Mouse (Mus musculus): ENCODE data around the gene Kif13a. TPM values are rescaled to one million over a fixed set of nuclear protein-coding genes. Genes with fewer than 3 reads are reported as not detected.

The Kif13a gene
- polyA plus RNA-seq, 1 experiment from 2014 or later = 17.9 TPM

DNA sequence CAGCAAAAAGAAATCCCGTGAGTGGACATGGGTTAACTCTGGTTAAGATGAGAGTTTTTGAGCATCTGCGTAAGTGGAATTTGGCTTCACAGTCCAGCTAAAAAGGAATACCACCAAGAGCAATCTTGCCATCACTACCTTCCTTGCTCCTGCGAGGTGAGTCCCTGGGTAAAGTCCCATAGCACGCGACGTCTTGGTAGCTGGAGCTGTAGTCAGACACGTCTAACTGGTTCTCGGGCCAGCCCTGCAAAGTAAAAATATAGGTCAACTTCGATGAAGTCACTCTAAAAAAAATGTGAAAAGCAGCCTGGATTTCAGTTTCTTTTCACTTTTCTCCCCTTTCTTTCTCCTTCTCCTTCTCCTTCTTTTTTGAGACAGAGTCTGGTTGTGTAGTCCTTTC lies 166.5 kb downstream of the Kif13a start:
- Histone ChIP-seq H3K27me3 (replicated peaks) (no peaks in the 10 kb centered on the region), H3K9me3 (no peaks in the 10 kb centered on the region), H3K4me3 (replicated peaks) (no peak overlapping the region), H3K27ac (no peak overlapping the region), H3K4me1 (no peaks in the 10 kb centered on the region), H3K9ac (no peak overlapping the region), H3K4me2 (no peak overlapping the region), H3K36me3 (peaks cover 12% of the 10 kb centered on the region)
- no peak for ATAC-seq (ENCODE audit: insufficient read depth, low FRiP score, low read depth)
- WGBS = 83% methylated on average over 9 of the region's 9 CpGs

DNA sequence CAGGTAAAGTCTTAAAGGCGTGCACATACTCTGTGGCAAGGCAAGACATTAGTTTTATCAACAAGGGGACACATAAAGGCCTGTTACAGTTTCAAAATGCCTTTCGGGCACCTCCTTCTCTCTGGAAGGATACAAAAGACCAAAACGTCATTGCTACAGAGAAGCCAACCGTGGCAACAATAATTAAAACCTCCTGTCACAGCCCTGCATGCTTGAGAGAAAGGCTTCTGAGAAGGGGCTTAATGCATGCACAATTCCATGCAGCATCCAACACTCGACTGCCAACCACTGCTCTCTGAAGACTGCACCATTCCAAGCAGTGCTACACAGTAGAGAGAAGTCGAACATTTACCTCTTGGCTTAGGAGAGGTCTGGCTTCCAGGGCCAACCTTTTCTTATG lies 168.7 kb downstream of the Kif13a start:
- H3K4me1 ChIP-seq = no peaks in the 10 kb centered on the region
- no peaks in the 10 kb centered on the region for H3K27me3 ChIP-seq (replicated peaks)
- H3K9me3 ChIP-seq = no peaks in the 10 kb centered on the region
- no peak overlapping the region for H3K27ac ChIP-seq
- H3K36me3 ChIP-seq = peaks cover 9% of the 10 kb centered on the region
- 83% methylated on average over 6 of the region's 6 CpGs for WGBS
- no peak overlapping the region for H3K4me2 ChIP-seq
- H3K9ac ChIP-seq = no peak overlapping the region
- ATAC-seq (ENCODE audit: insufficient read depth, low FRiP score, low read depth) = no peak
- no peak overlapping the region for H3K4me3 ChIP-seq (replicated peaks)

DNA sequence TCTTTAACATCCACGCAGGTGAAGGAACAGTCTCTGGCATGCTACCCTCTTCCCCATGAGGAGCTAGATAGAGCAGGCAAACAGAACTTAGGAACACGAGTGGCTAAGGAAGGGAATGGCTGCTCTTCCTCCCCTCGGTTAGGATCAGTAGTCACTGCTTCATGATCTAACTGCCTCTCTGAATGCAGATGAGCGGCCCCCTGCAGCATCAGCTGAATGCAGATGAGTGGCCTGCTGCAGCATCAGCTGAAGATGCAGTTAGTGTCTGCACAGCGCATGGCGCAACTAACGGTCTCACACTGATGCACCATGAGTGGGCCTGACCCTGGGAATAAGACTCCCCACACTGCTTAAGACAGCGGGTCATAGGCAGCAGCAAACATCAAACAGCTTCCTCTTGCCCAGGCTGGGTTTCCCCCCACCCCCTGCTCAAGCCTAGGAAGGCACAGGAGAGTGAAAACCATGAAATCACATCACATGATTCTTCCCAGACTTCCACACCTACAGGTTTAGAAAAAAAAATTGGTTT lies 170.3 kb downstream of the Kif13a start:
- Histone ChIP-seq H3K27me3 (replicated peaks) (no peaks in the 10 kb centered on the region), H3K4me2 (no peak overlapping the region), H3K9me3 (no peaks in the 10 kb centered on the region), H3K36me3 (peaks cover 9% of the 10 kb centered on the region; the same call in 1 of the 2 replicates), H3K9ac (no peak overlapping the region), H3K4me3 (replicated peaks) (no peak overlapping the region), H3K4me1 (no peaks in the 10 kb centered on the region), H3K27ac (no peak overlapping the region)
- ATAC-seq (ENCODE audit: insufficient read depth, low FRiP score, low read depth) = no peak
- WGBS = 84% methylated on average over 8 of the region's 8 CpGs

DNA sequence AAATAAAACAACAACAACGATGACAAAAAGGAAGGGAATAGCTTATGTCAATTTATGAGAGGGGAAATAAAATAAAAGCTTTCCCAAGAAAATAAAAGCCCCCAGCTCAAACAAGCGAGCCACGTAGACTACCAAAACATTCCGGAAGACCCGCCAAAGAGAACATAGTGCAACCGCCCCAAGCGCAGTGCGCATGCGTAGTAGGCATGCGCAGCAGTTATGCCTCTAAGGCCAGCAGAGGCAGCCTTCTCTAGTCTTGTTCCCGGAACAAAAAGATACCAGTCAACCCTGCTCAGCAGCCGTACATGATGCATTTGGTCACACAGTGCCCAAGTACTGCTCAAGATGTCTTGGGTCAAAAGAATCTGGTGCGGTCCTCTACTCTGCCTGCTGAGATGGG lies 171.0 kb downstream of the Kif13a start:
- H3K4me3 ChIP-seq (replicated peaks) = no peak overlapping the region
- ATAC-seq (ENCODE audit: insufficient read depth, low FRiP score, low read depth) = no peak
- 95% methylated on average over 13 of the region's 13 CpGs for WGBS
- no peak overlapping the region for H3K4me2 ChIP-seq
- no peak overlapping the region for H3K9ac ChIP-seq
- H3K36me3 ChIP-seq = peaks cover 9% of the 10 kb centered on the region; the same call in 1 of the 2 replicates
- H3K4me1 ChIP-seq = no peaks in the 10 kb centered on the region
- H3K27me3 ChIP-seq (replicated peaks) = no peaks in the 10 kb centered on the region
- no peaks in the 10 kb centered on the region for H3K9me3 ChIP-seq
- no peak overlapping the region for H3K27ac ChIP-seq

DNA sequence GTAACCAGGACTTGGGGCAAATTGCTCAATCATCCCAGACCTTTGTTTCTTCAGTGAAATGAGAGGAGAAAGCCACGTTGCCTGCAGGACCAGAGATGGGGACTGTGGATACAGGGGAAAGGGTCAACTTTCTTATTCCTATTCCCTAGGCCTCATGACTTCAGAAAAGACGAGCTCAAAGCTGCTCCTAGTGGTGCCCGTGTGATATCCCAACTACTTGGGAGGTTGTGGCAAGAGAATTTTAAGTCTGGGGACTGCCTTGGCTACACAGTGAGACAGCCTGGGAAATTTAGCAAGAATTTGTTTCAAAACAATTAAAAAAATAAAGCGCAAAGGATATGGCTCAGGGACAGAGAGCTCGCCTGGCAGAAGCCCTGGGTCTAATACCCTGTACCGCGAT lies 171.7 kb downstream of the Kif13a start:
- Histone ChIP-seq H3K4me3 (replicated peaks) (no peak overlapping the region), H3K36me3 (peaks cover 9% of the 10 kb centered on the region; the same call in 1 of the 2 replicates), H3K4me1 (no peaks in the 10 kb centered on the region), H3K4me2 (no peak overlapping the region), H3K27ac (no peak overlapping the region), H3K9me3 (no peaks in the 10 kb centered on the region), H3K9ac (no peak overlapping the region), H3K27me3 (replicated peaks) (no peaks in the 10 kb centered on the region)
- 90% methylated on average over 7 of the region's 7 CpGs for WGBS
- ATAC-seq (ENCODE audit: insufficient read depth, low FRiP score, low read depth) = no peak

DNA sequence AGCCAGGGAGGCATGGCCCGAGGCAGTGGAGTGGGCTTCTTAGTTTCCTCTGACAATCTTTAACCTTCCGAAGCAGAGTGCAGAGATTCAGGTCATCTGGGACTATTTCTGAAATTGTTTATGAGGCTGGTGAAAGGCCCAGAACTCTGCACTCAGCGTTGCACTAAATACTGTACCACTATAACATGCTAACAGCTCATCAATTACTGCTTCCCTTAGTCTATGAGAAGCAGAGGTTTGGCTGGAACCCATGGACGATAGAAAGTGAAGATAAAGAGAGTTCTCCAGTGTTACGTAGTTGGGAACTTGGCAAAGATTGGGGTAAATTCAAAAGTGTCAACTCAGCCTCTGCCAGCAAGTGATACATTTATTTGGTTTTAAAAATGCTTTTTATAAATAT lies 176.4 kb downstream of the Kif13a start:
- 71% methylated on average over 5 of the region's 5 CpGs for WGBS
- Histone ChIP-seq H3K4me3 (replicated peaks) (no peak overlapping the region), H3K36me3 (peaks cover 11% of the 10 kb centered on the region; the same call in 1 of the 2 replicates), H3K4me1 (no peaks in the 10 kb centered on the region), H3K27ac (no peak overlapping the region), H3K4me2 (no peak overlapping the region), H3K9ac (no peak overlapping the region), H3K9me3 (no peaks in the 10 kb centered on the region), H3K27me3 (replicated peaks) (no peaks in the 10 kb centered on the region)
- ATAC-seq (ENCODE audit: insufficient read depth, low FRiP score, low read depth) = no peak

DNA sequence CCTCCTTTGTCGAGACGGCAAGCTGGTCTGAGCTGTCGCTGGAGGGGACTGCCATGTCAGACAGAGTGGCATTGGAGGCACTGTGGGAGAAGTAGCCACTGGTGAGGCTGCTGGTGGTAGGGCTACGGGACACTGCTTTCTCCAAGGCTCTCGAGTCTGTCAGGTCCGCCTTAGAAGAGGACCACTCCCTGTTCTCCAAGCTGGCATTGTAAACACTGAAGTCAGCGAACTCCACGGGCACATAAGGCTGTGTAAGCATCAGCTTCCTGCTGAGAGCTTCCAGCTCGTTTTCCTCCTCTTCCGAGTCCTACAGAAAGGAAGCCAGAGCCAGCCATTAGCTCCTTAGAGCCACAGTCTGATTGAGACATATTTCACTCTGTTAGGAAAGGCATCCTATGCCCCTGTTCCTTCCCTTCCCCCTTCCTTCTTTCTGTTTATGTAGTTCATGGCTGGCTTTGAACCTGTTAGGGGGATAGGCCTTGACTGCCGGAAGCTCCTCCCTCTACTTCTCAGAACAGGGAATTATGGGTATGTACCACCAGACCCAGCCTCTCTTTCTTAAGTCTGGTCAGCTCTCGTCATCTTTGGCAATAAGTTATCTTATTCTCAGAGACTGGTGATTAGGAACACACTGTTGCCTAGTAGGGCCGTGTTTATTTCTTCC lies 177.0 kb downstream of the Kif13a start:
- no peaks in the 10 kb centered on the region for H3K4me1 ChIP-seq
- H3K4me2 ChIP-seq = no peak overlapping the region
- H3K27me3 ChIP-seq (replicated peaks) = no peaks in the 10 kb centered on the region
- peaks cover 11% of the 10 kb centered on the region; the same call in 1 of the 2 replicates for H3K36me3 ChIP-seq
- no peaks in the 10 kb centered on the region for H3K9me3 ChIP-seq
- ATAC-seq (ENCODE audit: insufficient read depth, low FRiP score, low read depth) = no peak
- 76% methylated on average over 13 of the region's 13 CpGs for WGBS
- H3K9ac ChIP-seq = no peak overlapping the region
- no peak overlapping the region for H3K27ac ChIP-seq
- no peak overlapping the region for H3K4me3 ChIP-seq (replicated peaks)

DNA sequence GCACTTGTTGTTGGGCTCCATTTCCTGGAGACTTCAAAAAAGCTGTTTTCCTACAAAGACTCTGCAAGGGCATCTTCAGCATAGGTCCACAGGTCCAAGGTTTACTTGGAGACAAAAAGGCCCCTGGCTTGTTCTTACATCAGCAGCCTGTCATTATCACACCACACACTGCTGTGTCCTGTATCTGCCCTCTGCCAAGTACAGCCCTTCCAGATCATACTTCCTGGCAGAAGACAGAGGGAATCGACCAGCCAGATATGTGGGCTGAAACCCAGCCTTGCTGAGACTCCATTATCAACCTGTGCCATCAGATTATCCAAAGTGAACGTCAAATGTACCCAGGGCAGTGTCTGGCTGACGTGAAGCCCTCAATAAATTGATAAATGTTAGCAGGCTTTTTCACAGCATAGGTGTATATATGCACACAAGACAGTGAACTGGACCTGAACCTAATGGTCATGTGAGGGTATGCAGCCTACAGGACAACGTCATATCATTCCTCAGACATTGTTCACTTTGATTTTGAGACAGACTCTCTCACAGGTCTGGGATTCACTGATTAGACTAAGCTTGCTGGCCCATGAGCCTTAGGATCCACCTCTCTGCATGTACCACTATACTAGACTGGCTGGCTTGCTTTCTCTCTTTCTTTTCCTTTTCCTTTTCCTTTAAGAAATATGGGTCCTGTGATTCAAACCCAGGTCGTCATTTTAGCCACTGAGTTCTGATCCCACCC lies 181.4 kb downstream of the Kif13a start:
- no peak overlapping the region for H3K27ac ChIP-seq
- H3K4me3 ChIP-seq (replicated peaks) = no peak overlapping the region
- WGBS = 79% methylated on average over 5 of the region's 5 CpGs
- ATAC-seq (ENCODE audit: insufficient read depth, low FRiP score, low read depth) = peak; percentile 60
- no peaks in the 10 kb centered on the region for H3K27me3 ChIP-seq (replicated peaks)
- no peak overlapping the region for H3K4me2 ChIP-seq
- no peak overlapping the region for H3K9ac ChIP-seq
- no peaks in the 10 kb centered on the region for H3K4me1 ChIP-seq
- H3K9me3 ChIP-seq = no peaks in the 10 kb centered on the region
- peaks cover 11% of the 10 kb centered on the region; the same call in 1 of the 2 replicates for H3K36me3 ChIP-seq

DNA sequence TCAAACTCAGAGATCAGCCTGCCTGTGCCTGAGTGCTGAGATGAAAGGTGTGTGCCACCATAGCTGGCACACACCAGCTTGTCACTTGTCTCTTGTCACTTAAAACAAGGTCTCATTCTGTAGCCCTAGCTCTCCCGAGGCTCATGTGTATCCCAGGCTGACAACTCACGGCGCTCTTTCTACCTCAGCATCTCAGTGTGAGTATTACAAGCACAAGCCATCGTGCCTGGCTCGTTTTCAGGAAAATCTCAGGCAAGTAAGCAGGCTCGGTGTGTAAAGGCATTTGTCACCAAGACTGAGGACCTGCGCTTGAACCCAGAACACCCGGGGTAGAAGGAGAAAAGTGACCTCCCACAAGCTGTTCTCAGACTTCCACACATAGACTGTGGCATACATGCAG lies 185.8 kb downstream of the Kif13a start:
- Histone ChIP-seq H3K9ac (no peak overlapping the region), H3K4me1 (no peaks in the 10 kb centered on the region), H3K9me3 (no peaks in the 10 kb centered on the region), H3K4me2 (no peak overlapping the region), H3K4me3 (replicated peaks) (no peak overlapping the region), H3K27ac (no peak overlapping the region), H3K27me3 (replicated peaks) (no peaks in the 10 kb centered on the region), H3K36me3 (no peaks in the 10 kb centered on the region)
- no peak for ATAC-seq (ENCODE audit: insufficient read depth, low FRiP score, low read depth)
- WGBS = 79% methylated on average over 8 of the region's 8 CpGs

DNA sequence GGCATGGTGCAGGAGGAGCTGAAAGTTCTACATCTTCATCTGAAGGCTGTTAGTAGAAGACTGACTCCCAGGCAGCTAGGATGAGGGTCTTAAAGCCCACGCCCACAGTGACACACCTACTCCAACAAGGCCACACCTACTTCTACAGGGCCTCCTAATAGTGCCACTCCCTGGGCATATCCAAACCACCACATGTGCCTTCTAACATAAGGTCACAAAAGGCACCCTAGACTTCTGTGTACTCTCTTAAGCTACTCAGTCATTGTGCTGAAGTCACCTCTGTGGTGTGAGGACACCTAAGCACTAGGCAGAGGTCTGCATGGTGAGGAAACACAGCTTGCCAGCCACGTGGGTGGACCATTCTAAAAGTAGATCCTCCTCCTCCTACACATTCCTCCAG lies 187.3 kb downstream of the Kif13a start:
- no peak for ATAC-seq (ENCODE audit: insufficient read depth, low FRiP score, low read depth)
- no peak overlapping the region for H3K9ac ChIP-seq
- H3K27ac ChIP-seq = no peak overlapping the region
- no peak overlapping the region for H3K4me3 ChIP-seq (replicated peaks)
- H3K4me1 ChIP-seq = no peaks in the 10 kb centered on the region
- H3K4me2 ChIP-seq = no peak overlapping the region
- 58% methylated on average over 2 of the region's 2 CpGs for WGBS
- H3K9me3 ChIP-seq = no peaks in the 10 kb centered on the region
- no peaks in the 10 kb centered on the region for H3K36me3 ChIP-seq
- H3K27me3 ChIP-seq (replicated peaks) = no peaks in the 10 kb centered on the region

DNA sequence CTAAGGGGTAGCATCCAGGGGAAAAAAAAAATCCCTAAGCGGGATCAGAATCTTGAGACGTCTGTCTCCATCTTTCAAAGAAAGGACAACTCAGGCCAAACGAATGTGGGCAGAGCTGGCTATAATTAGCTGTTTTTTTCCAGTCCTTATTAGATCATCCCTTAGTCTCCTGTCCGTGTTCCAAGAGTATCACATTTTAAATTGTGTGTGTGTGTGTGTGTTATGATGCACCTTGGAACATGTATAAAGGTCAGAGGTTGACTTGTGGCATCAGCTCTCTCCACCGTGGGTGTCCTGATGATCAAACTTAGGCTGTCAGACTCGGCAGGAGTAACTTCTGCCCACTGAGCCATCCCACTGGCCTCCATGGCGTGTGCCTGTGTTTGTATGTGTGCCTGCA lies 190.2 kb downstream of the Kif13a start:
- no peak for ATAC-seq (ENCODE audit: insufficient read depth, low FRiP score, low read depth)
- H3K27ac ChIP-seq = no peak overlapping the region
- WGBS = 70% methylated on average over 7 of the region's 7 CpGs
- H3K27me3 ChIP-seq (replicated peaks) = no peaks in the 10 kb centered on the region
- H3K9me3 ChIP-seq = no peaks in the 10 kb centered on the region
- no peaks in the 10 kb centered on the region for H3K36me3 ChIP-seq
- peaks cover 3% of the 10 kb centered on the region; the same call in 1 of the 2 replicates for H3K4me1 ChIP-seq
- no peak overlapping the region for H3K4me3 ChIP-seq (replicated peaks)
- no peak overlapping the region for H3K9ac ChIP-seq
- no peak overlapping the region for H3K4me2 ChIP-seq

DNA sequence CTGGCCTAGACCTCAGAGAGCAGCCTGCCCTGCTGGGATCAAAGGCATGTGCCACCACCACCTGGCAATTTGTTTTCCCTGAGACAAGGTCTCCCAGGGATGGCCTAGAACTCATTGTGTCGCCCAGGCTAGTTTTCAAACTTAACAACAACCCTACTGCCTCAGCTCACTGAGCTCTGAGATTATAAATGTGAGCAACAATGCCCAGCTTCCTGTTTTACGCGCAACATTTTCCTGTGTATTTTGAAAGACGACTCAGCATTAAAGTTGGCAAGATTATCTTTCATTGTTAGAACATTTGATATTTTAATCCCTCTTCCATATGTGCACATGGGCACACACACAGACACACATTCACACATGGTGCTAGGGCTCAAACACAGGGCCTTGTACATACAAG lies 192.2 kb downstream of the Kif13a start:
- no peaks in the 10 kb centered on the region for H3K27me3 ChIP-seq (replicated peaks)
- no peak overlapping the region for H3K4me2 ChIP-seq
- no peak for ATAC-seq (ENCODE audit: insufficient read depth, low FRiP score, low read depth)
- H3K4me1 ChIP-seq = peaks cover 3% of the 10 kb centered on the region; the same call in 1 of the 2 replicates
- H3K9me3 ChIP-seq = no peaks in the 10 kb centered on the region
- H3K27ac ChIP-seq = no peak overlapping the region
- H3K36me3 ChIP-seq = no peaks in the 10 kb centered on the region
- no peak overlapping the region for H3K4me3 ChIP-seq (replicated peaks)
- 77% methylated on average over 4 of the region's 4 CpGs for WGBS
- no peak overlapping the region for H3K9ac ChIP-seq

Measured in stomach, embryonic 15.5 days (tissue).